Mouse (Mus musculus) megakaryocyte, adult 5-6 weeks (primary cell): ENCODE data around the gene Aaas. TPM values are rescaled to one million over a fixed set of nuclear protein-coding genes. Genes with fewer than 3 reads are reported as not detected.

Source experiments
- ATAC-seq: 2 replicates; pipeline ENCODE4 v1.8.0; 2016; ENCODE audit warnings: mild to moderate bottlenecking, inconsistent platforms; ENCODE audit not compliant: poor library complexity, severe bottlenecking
- total RNA-seq, 2 experiments: library from RNA; stranded (forward) in 1 of 2; stranded (reverse) in 1 of 2; fragments of 153-499, 151-499 nt in 1 of 2; fragments of 221-1000, 200-1000 nt in 1 of 2; gene quantifications; 2 replicates each; pipeline versions ENCODE4 v1.2.3 to v1.2.4; 2015 to 2017

The Aaas gene
- total RNA-seq, 2 experiments from 2014 or later = 75.2 to 100 TPM

- ATAC-seq = peak; percentile 82
These were observed 39.1 kb downstream of the Aaas start for GRCm38 (mm10) chr15:102311489-102311888.

- ATAC-seq = no peak
These were observed 40.3 kb downstream of the Aaas start for GRCm38 (mm10) chr15:102310074-102310845.

GRCm38 (mm10) chr15:102308717-102309116 is 41.9 kb downstream of the Aaas start:
- ATAC-seq = no peak

GRCm38 (mm10) chr15:102302542-102302941 is 48.0 kb downstream of the Aaas start:
- ATAC-seq = no peak

GRCm38 (mm10) chr15:102296368-102297006 is 54.1 kb downstream of the Aaas start:
- no peak for ATAC-seq

GRCm38 (mm10) chr15:102295633-102296367 is 54.8 kb downstream of the Aaas start, which contains the start of gene Espl1:
Espl1 (plus strand) TSS chr15:102296266.
- ATAC-seq = peak; percentile 100

Other genes starting within 250 kb of the Aaas start
- 6.1 and 7.5 TPM in 2 replicates for gene Spryd3, start 214.5 kb downstream of the Aaas start, total RNA-seq (2015)
- gene Spryd3, start 214.5 kb downstream of the Aaas start, total RNA-seq (2017) = 20.6 and 22.6 TPM in 2 replicates
- gene Igfbp6, start 206.4 kb downstream of the Aaas start, total RNA-seq (2015) = 1.3 TPM in 1 of 2 replicates, not detected in the other
- not detected in 2 replicates for gene Igfbp6, start 206.4 kb downstream of the Aaas start, total RNA-seq (2017)
- gene Soat2, start 200.2 kb downstream of the Aaas start, total RNA-seq (2015) = 0.78 and 0.82 TPM in 2 replicates
- gene Soat2, start 200.2 kb downstream of the Aaas start, total RNA-seq (2017) = 0.89 and 1.1 TPM in 2 replicates
- gene Zfp740, start 147.5 kb downstream of the Aaas start, total RNA-seq (2015) = 27.7 and 38.0 TPM in 2 replicates
- gene Zfp740, start 147.5 kb downstream of the Aaas start, total RNA-seq (2017) = 39.9 and 48.4 TPM in 2 replicates
- gene Csad, start 146.0 kb downstream of the Aaas start, total RNA-seq (2015) = 5.6 and 9.3 TPM in 2 replicates
- 8.6 and 15.4 TPM in 2 replicates for gene Csad, start 146.0 kb downstream of the Aaas start, total RNA-seq (2017)
- gene Itgb7, start 118.8 kb downstream of the Aaas start, total RNA-seq (2015) = 638 and 660 TPM in 2 replicates
- gene Itgb7, start 118.8 kb downstream of the Aaas start, total RNA-seq (2017) = 1,192 and 1,305 TPM in 2 replicates
- gene Rarg, start 93.3 kb downstream of the Aaas start, total RNA-seq (2015) = 34.6 and 39.9 TPM in 2 replicates
- gene Rarg, start 93.3 kb downstream of the Aaas start, total RNA-seq (2017) = 30.8 and 31.9 TPM in 2 replicates
- not detected in 2 replicates for gene Gm9918, start 80.2 kb downstream of the Aaas start, total RNA-seq (2015)
- not detected in 2 replicates for gene Gm9918, start 80.2 kb downstream of the Aaas start, total RNA-seq (2017)
- 49.8 and 64.3 TPM in 2 replicates for gene Mfsd5, start 71.3 kb downstream of the Aaas start, total RNA-seq (2015)
- gene Mfsd5, start 71.3 kb downstream of the Aaas start, total RNA-seq (2017) = 34.8 and 35.1 TPM in 2 replicates
- gene Espl1, start 54.5 kb downstream of the Aaas start, total RNA-seq (2015) = 26.3 and 37.4 TPM in 2 replicates
- gene Espl1, start 54.5 kb downstream of the Aaas start, total RNA-seq (2017) = 15.2 and 30.9 TPM in 2 replicates
- 385 and 398 TPM in 2 replicates for gene Pfdn5, start 24.7 kb downstream of the Aaas start, total RNA-seq (2015)
- gene Pfdn5, start 24.7 kb downstream of the Aaas start, total RNA-seq (2017) = 347 and 441 TPM in 2 replicates
- gene Myg1, start 19.1 kb downstream of the Aaas start, total RNA-seq (2015) = 28.4 and 28.6 TPM in 2 replicates
- gene Myg1, start 19.1 kb downstream of the Aaas start, total RNA-seq (2017) = 47.8 and 52.2 TPM in 2 replicates
- not detected in 2 replicates for gene Sp7, start 16.4 kb upstream of the Aaas start, total RNA-seq (2015)
- not detected in 2 replicates for gene Sp7, start 16.4 kb upstream of the Aaas start, total RNA-seq (2017)
- 68.3 and 71.8 TPM in 2 replicates for gene Sp1, start 55.4 kb upstream of the Aaas start, total RNA-seq (2015)
- 64.1 and 72.2 TPM in 2 replicates for gene Sp1, start 55.4 kb upstream of the Aaas start, total RNA-seq (2017)
- not detected in 2 replicates for gene Amhr2, start 94.6 kb upstream of the Aaas start, total RNA-seq (2015)
- not detected in 2 replicates for gene Amhr2, start 94.6 kb upstream of the Aaas start, total RNA-seq (2017)
- gene Prr13, start 108.3 kb upstream of the Aaas start, total RNA-seq (2015) = 306 and 344 TPM in 2 replicates
- 197 and 215 TPM in 2 replicates for gene Prr13, start 108.3 kb upstream of the Aaas start, total RNA-seq (2017)
- 705 and 801 TPM in 2 replicates for gene Pcbp2, start 119.8 kb upstream of the Aaas start, total RNA-seq (2015)
- gene Pcbp2, start 119.8 kb upstream of the Aaas start, total RNA-seq (2017) = 156 and 205 TPM in 2 replicates
- not detected in 2 replicates for gene Gm10337, start 153.0 kb upstream of the Aaas start, total RNA-seq (2015)
- gene Gm10337, start 153.0 kb upstream of the Aaas start, total RNA-seq (2017) = not detected in 2 replicates
- gene Map3k12, start 166.3 kb upstream of the Aaas start, total RNA-seq (2015) = 0.09 and 0.27 TPM in 2 replicates
- 0.33 and 0.85 TPM in 2 replicates for gene Map3k12, start 166.3 kb upstream of the Aaas start, total RNA-seq (2017)
- gene Tarbp2, start 167.4 kb upstream of the Aaas start, total RNA-seq (2015) = 10.7 and 14.1 TPM in 2 replicates
- 19.4 and 21.2 TPM in 2 replicates for gene Tarbp2, start 167.4 kb upstream of the Aaas start, total RNA-seq (2017)
- gene Npff, start 174.2 kb upstream of the Aaas start, total RNA-seq (2015) = 2.8 and 5.0 TPM in 2 replicates
- 0.81 TPM in 1 of 2 replicates, not detected in the other for gene Npff, start 174.2 kb upstream of the Aaas start, total RNA-seq (2017)